Mouse (Mus musculus): ENCODE measurements at regions not wholly inside any gene's neighbourhood (a gene's known extent, or its start where the extent isn't known, plus 50 kb on each side); places are given as distances from the start of the nearest gene placed in this dataset.

- no peaks in the 10 kb centered on the region for H3K36me3 ChIP-seq
- no peaks in the 10 kb centered on the region for H3K9me3 ChIP-seq
- ATAC-seq, result no peak
- no peak overlapping the region for H3K4me3 ChIP-seq (replicated peaks)
- no peak overlapping the region for H3K27ac ChIP-seq
- WGBS, result 86% methylated on average over 1 of the region's 1 CpGs
- no peak overlapping the region for H3K9ac ChIP-seq (replicated peaks)
- no peaks in the 10 kb centered on the region for H3K4me1 ChIP-seq (replicated peaks)
- no peaks in the 10 kb centered on the region for H3K27me3 ChIP-seq
- no peak overlapping the region for H3K4me2 ChIP-seq (replicated peaks)
Observed at GRCm38 (mm10) chr3:9373896-9374295, 236.0 kb downstream of the Zfp704 start.

GRCm38 (mm10) chr3:9370096-9370495 is 239.8 kb downstream of the Zfp704 start:
- 86% methylated on average over 2 of the region's 2 CpGs for WGBS
- no peak for ATAC-seq

GRCm38 (mm10) chr3:9365791-9366190 is 244.1 kb downstream of the Zfp704 start:
- H3K4me2 ChIP-seq (replicated peaks), result no peak overlapping the region
- no peaks in the 10 kb centered on the region for H3K36me3 ChIP-seq
- no peak for ATAC-seq
- no peak overlapping the region for H3K27ac ChIP-seq
- no peak overlapping the region for H3K4me3 ChIP-seq (replicated peaks)
- no peaks in the 10 kb centered on the region for H3K4me1 ChIP-seq (replicated peaks)
- no peak overlapping the region for H3K9ac ChIP-seq (replicated peaks)
- WGBS, result 71% methylated on average over 9 of the region's 9 CpGs
- H3K9me3 ChIP-seq, result no peaks in the 10 kb centered on the region
- no peaks in the 10 kb centered on the region for H3K27me3 ChIP-seq

More at GRCm38 (mm10) chr3:9370096-9370495, 239.8 kb downstream of the Zfp704 start:
- Histone ChIP-seq H3K36me3 (no peaks in the 10 kb centered on the region), H3K9ac (replicated peaks) (no peak overlapping the region), H3K4me3 (replicated peaks) (no peak overlapping the region), H3K27me3 (no peaks in the 10 kb centered on the region), H3K27ac (no peak overlapping the region), H3K4me1 (replicated peaks) (no peaks in the 10 kb centered on the region), H3K4me2 (replicated peaks) (no peak overlapping the region), H3K9me3 (no peaks in the 10 kb centered on the region)

GRCm38 (mm10) chr3:9359186-9359585 is 250.7 kb downstream of the Zfp704 start:
- Histone ChIP-seq H3K36me3 (no peaks in the 10 kb centered on the region), H3K4me3 (replicated peaks) (no peak overlapping the region), H3K27me3 (peaks cover 3% of the 10 kb centered on the region; the same call in 1 of the 2 replicates), H3K4me2 (replicated peaks) (no peak overlapping the region), H3K9ac (replicated peaks) (no peak overlapping the region), H3K4me1 (replicated peaks) (no peaks in the 10 kb centered on the region), H3K9me3 (no peaks in the 10 kb centered on the region), H3K27ac (no peak overlapping the region)
- ATAC-seq, result no peak
- 95% methylated on average over 8 of the region's 8 CpGs for WGBS

- Histone ChIP-seq H3K9me3 (no peaks in the 10 kb centered on the region), H3K4me1 (replicated peaks) (no peaks in the 10 kb centered on the region), H3K36me3 (no peaks in the 10 kb centered on the region), H3K27ac (no peak overlapping the region), H3K9ac (replicated peaks) (no peak overlapping the region), H3K4me3 (replicated peaks) (no peak overlapping the region), H3K4me2 (replicated peaks) (no peak overlapping the region), H3K27me3 (peaks cover 3% of the 10 kb centered on the region; the same call in 1 of the 2 replicates)
- ATAC-seq, result no peak
- 74% methylated on average over 12 of the region's 12 CpGs for WGBS
Observed at GRCm38 (mm10) chr3:9358111-9358510, 251.8 kb downstream of the Zfp704 start.

GRCm38 (mm10) chr3:9357639-9358038 is 252.2 kb downstream of the Zfp704 start:
- Histone ChIP-seq H3K4me1 (replicated peaks) (no peaks in the 10 kb centered on the region), H3K9ac (replicated peaks) (no peak overlapping the region)
- ATAC-seq, result no peak

GRCm38 (mm10) chr3:9355875-9356274 is 254.0 kb downstream of the Zfp704 start:
- WGBS, result 52% methylated on average over 4 of the region's 4 CpGs
- Histone ChIP-seq H3K4me3 (replicated peaks) (no peak overlapping the region), H3K4me1 (replicated peaks) (no peaks in the 10 kb centered on the region), H3K27ac (no peak overlapping the region), H3K36me3 (no peaks in the 10 kb centered on the region), H3K27me3 (peaks cover 3% of the 10 kb centered on the region; the same call in 1 of the 2 replicates), H3K9ac (replicated peaks) (no peak overlapping the region), H3K4me2 (replicated peaks) (no peak overlapping the region), H3K9me3 (no peaks in the 10 kb centered on the region)
- ATAC-seq, result 0 out of 2 replicates have a peak, but pooled peaks have one; percentile 56

More at GRCm38 (mm10) chr3:9357639-9358038, 252.2 kb downstream of the Zfp704 start:
- Histone ChIP-seq H3K4me3 (replicated peaks) (no peak overlapping the region), H3K27ac (no peak overlapping the region), H3K9me3 (no peaks in the 10 kb centered on the region), H3K4me2 (replicated peaks) (no peak overlapping the region), H3K27me3 (peaks cover 3% of the 10 kb centered on the region; the same call in 1 of the 2 replicates), H3K36me3 (no peaks in the 10 kb centered on the region)
- WGBS, result 91% methylated on average over 2 of the region's 2 CpGs

GRCm38 (mm10) chr3:9354756-9355155 is 255.1 kb downstream of the Zfp704 start:
- WGBS, result 93% methylated on average over 11 of the region's 11 CpGs
- no peaks in the 10 kb centered on the region for H3K4me1 ChIP-seq (replicated peaks)
- no peak for ATAC-seq
- H3K27me3 ChIP-seq, result peaks cover 3% of the 10 kb centered on the region; the same call in 1 of the 2 replicates
- no peaks in the 10 kb centered on the region for H3K9me3 ChIP-seq
- H3K4me3 ChIP-seq (replicated peaks), result no peak overlapping the region
- no peaks in the 10 kb centered on the region for H3K36me3 ChIP-seq
- no peak overlapping the region for H3K4me2 ChIP-seq (replicated peaks)
- H3K9ac ChIP-seq (replicated peaks), result no peak overlapping the region
- no peak overlapping the region for H3K27ac ChIP-seq

GRCm38 (mm10) chr3:9352251-9352650 is 257.6 kb downstream of the Zfp704 start:
- no peak overlapping the region for H3K9ac ChIP-seq (replicated peaks)
- H3K4me2 ChIP-seq (replicated peaks), result no peak overlapping the region
- no peak overlapping the region for H3K4me3 ChIP-seq (replicated peaks)
- 46% methylated on average over 7 of the region's 7 CpGs for WGBS
- H3K27ac ChIP-seq, result no peak overlapping the region
- no peaks in the 10 kb centered on the region for H3K36me3 ChIP-seq
- peaks cover 8% of the 10 kb centered on the region for H3K4me1 ChIP-seq (replicated peaks)
- no peaks in the 10 kb centered on the region for H3K9me3 ChIP-seq
- H3K27me3 ChIP-seq, result peaks cover 13% of the 10 kb centered on the region
- ATAC-seq, result no peak

GRCm38 (mm10) chr3:9349822-9350221 is 260.1 kb downstream of the Zfp704 start:
- Histone ChIP-seq H3K27me3 (peaks cover 24% of the 10 kb centered on the region), H3K27ac (no peak overlapping the region), H3K9me3 (no peaks in the 10 kb centered on the region), H3K4me2 (replicated peaks) (no peak overlapping the region), H3K36me3 (no peaks in the 10 kb centered on the region), H3K4me3 (replicated peaks) (no peak overlapping the region), H3K9ac (replicated peaks) (no peak overlapping the region), H3K4me1 (replicated peaks) (peaks cover 20% of the 10 kb centered on the region)
- WGBS, result 93% methylated on average over 4 of the region's 4 CpGs
- no peak for ATAC-seq

- no peaks in the 10 kb centered on the region for H3K36me3 ChIP-seq
- WGBS, result 1% methylated on average over 15 of the region's 15 CpGs
- H3K9ac ChIP-seq (replicated peaks), result peak overlapping the region; percentile 75
- no peak overlapping the region for H3K27ac ChIP-seq
- ATAC-seq, result peak; percentile 90
- H3K27me3 ChIP-seq, result peaks cover 33% of the 10 kb centered on the region
- H3K4me2 ChIP-seq (replicated peaks), result peak overlapping the region; percentile 97
- H3K4me3 ChIP-seq (replicated peaks), result peak overlapping the region; percentile 58
- peaks cover 26% of the 10 kb centered on the region for H3K4me1 ChIP-seq (replicated peaks)
- H3K9me3 ChIP-seq, result no peaks in the 10 kb centered on the region
Observed at GRCm38 (mm10) chr3:9347446-9347860, 262.4 kb downstream of the Zfp704 start.

GRCm38 (mm10) chr3:9346857-9347445 is 262.9 kb downstream of the Zfp704 start:
- ATAC-seq, result peak; percentile 87
- peak overlapping the region; percentile 97 for H3K4me2 ChIP-seq (replicated peaks)
- H3K27me3 ChIP-seq, result peaks cover 33% of the 10 kb centered on the region
- no peaks in the 10 kb centered on the region for H3K36me3 ChIP-seq
- peak overlapping the region; percentile 75 for H3K9ac ChIP-seq (replicated peaks)
- H3K27ac ChIP-seq, result no peak overlapping the region
- H3K9me3 ChIP-seq, result no peaks in the 10 kb centered on the region
- H3K4me1 ChIP-seq (replicated peaks), result peaks cover 26% of the 10 kb centered on the region
- H3K4me3 ChIP-seq (replicated peaks), result peak overlapping the region; percentile 58
- under 1% methylated on average over 25 of the region's 27 CpGs for WGBS

GRCm38 (mm10) chr3:9346356-9346755 is 263.5 kb downstream of the Zfp704 start:
- H3K27ac ChIP-seq, result no peak overlapping the region
- H3K9ac ChIP-seq (replicated peaks), result peak overlapping the region; percentile 75
- no peaks in the 10 kb centered on the region for H3K36me3 ChIP-seq
- H3K27me3 ChIP-seq, result peaks cover 33% of the 10 kb centered on the region
- H3K9me3 ChIP-seq, result no peaks in the 10 kb centered on the region
- H3K4me2 ChIP-seq (replicated peaks), result peak overlapping the region; percentile 97
- ATAC-seq, result no peak
- peak overlapping the region; percentile 58 for H3K4me3 ChIP-seq (replicated peaks)
- H3K4me1 ChIP-seq (replicated peaks), result peaks cover 32% of the 10 kb centered on the region
- 2% methylated on average over 13 of the region's 13 CpGs for WGBS
